Mouse (Mus musculus) olfactory bulb, adult 2 months (tissue): ENCODE measurements around the gene Lingo1.
A peak's percentile ranks its signal among the peaks of the same experiment; 100 is the strongest.

Experiments used
- CTCF ChIP-seq: fragments of 200-500 bp; IDR thresholded peaks from 2 replicates; pipeline ENCODE4 v1.5.1; 2012; ENCODE audit warnings: low read depth, mild to moderate bottlenecking, low read length, moderate library complexity; ENCODE audit not compliant: insufficient read depth
- POLR2A ChIP-seq: fragments of 200-500 bp; IDR thresholded peaks from 2 replicates; pipeline ENCODE4 v1.6.1; 2012; ENCODE audit warnings: mild to moderate bottlenecking, low read depth, low read length, moderate library complexity; ENCODE audit not compliant: insufficient read depth

DNA sequence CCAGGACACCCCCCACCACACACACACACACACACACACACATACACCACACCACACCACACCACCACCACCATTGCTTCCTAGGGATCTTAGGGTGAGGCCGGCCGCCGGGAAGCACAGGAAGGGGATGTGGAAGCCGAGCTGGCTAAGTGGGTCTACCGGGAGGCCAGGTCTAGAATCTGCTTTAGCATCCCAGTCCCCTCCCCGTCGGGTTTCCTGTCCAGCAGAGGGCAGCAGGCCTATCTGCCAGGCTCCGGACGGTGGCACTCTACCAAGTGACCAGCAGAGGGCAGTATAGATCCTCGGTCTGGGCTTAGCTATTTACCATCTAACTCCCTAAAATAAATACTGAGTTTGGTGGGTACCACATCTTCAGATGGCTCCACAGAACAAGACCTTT lies 160.1 kb downstream of the Lingo1 start:
- peak; percentile 99 for TF ChIP-seq CTCF
- TF ChIP-seq POLR2A: no peak
